Mouse (Mus musculus) bone marrow macrophage, adult 2 months (primary cell): ENCODE data around the gene Cnih3. TPM values are rescaled to one million over a fixed set of nuclear protein-coding genes. Genes with fewer than 3 reads are reported as not detected.

Experiments
- H3K27ac ChIP-seq: 2 replicates; pipeline ENCODE4 v1.5.1; 2012; ENCODE audit warnings: low read depth, low read length; ENCODE audit not compliant: insufficient read depth
- H3K4me1 ChIP-seq: 2 replicates; pipeline ENCODE4 v1.6.1; 2012; ENCODE audit warnings: low read length; ENCODE audit not compliant: control insufficient read depth, insufficient read depth
- H3K4me3 ChIP-seq: 2 replicates; pipeline ENCODE4 v1.5.1; 2012; ENCODE audit warnings: mild to moderate bottlenecking, low read length, moderate library complexity; ENCODE audit not compliant: insufficient read depth
- CTCF ChIP-seq: IDR thresholded peaks from 2 replicates; pipeline ENCODE4 v1.5.1; 2012; ENCODE audit warnings: low read depth, mild to moderate bottlenecking, low read length, moderate library complexity
- POLR2A ChIP-seq: IDR thresholded peaks from 2 replicates; pipeline ENCODE4 v1.6.1; 2012; ENCODE audit warnings: mild to moderate bottlenecking, low read depth, low read length, borderline replicate concordance
- polyA plus RNA-seq: library from polyadenylated mRNA; stranded (reverse); fragments of >200 nt; gene quantifications from 2 replicates; pipeline ENCODE4 v1.2.4, GENCODE M21; 2012; ENCODE audit not compliant: missing spikeins, insufficient read depth, insufficient read length

Cnih3 gene
- polyA plus RNA-seq, 1 experiment, result not detected

DNA sequence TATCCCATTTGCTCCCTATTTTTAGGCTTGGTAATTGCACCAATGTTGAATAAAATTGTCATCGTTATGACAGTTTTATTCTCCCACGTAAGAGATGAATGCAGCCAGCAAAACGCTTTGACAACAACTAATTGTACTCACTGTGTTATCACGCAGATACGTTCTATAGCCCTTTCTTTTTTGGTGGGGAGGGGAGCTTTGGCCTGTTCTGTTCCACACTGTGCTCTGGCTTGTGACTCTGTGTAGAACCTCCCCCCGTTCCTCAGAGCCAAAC is 110.4 kb downstream of the Cnih3 start:
- H3K27ac ChIP-seq, result no peak overlapping the region
- TF ChIP-seq CTCF (no peak), POLR2A (no peak)
- no peak overlapping the region for H3K4me3 ChIP-seq
- no peaks in the 10 kb centered on the region for H3K4me1 ChIP-seq

DNA sequence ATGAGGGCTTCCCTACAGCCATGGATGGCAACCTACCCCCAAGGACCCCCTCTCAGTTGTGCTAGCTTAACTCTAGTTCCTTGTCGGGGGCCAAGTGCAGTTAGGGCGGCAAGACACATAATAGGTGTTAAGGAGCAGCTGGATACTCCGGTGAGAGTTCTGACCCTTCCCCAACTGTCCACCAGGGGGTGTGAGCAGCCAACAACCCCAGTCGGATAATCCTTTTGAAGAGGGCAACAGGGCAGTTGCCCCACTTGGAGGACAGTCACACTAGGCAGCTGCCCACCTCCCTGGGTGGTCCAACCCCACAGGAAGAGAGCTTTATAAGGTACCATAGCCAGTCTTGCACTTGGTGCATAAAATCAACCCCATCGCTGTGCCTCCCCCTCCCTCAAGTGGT is 112.6 kb downstream of the Cnih3 start:
- no peak overlapping the region for H3K27ac ChIP-seq
- TF ChIP-seq CTCF (peak; percentile 45), POLR2A (no peak)
- H3K4me1 ChIP-seq, result no peaks in the 10 kb centered on the region
- H3K4me3 ChIP-seq, result no peak overlapping the region

DNA sequence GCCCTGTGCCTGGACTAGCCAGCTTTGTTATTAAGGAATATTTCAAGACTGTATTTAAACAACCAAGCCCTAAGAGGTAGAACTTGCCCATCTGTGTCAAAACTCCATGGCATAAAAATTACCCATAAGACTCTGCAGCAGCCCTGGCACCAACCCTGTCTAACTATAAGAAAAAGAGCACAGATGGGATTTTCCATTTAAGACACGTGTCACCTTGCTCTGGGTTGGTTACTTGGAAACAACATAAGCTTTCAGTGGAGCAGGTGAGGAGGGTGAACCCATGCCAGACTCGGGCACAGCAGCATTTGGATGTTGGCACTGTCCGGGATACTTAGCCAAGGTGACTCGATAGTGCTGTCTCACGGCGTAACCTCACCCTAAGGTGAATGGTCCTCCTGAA is 113.6 kb downstream of the Cnih3 start:
- TF ChIP-seq POLR2A (no peak), CTCF (no peak)
- H3K27ac ChIP-seq, result no peak overlapping the region
- H3K4me3 ChIP-seq, result no peak overlapping the region
- H3K4me1 ChIP-seq, result no peaks in the 10 kb centered on the region

DNA sequence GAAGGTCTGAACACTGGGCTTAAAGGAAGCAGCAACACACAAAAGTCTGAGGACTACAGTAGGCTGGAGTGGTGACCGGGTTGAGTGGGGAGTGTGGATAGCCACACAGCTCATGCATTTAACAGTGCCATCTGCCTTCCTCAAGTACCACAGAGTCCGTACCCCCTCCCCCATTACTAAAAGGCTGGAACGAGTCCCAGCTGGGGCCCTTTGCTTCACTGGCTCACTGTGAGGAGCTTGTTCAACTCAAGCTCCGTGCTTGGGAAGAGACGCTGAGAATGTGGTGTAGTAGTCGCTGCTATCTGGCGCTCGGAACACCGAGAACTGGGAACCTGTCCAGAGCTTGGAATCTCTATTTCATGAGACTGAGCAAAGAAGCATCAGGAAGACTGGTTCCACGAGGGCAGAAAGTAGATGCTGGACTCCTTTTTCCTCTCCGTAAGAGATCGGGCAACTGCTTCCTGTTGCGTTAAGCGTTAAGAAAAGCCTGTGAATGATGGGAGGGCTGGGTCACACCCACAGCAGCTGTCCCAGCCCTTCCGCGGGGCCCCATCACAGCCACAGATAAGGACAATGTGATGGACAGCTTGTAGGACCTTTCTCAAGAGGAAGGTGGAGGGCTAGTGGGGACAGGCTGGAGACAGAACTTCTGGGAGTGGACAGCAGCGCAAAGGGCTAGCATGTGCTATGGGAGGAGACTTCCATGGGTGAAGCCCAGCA is 114.3 kb downstream of the Cnih3 start:
- H3K4me3 ChIP-seq, result no peak overlapping the region
- no peaks in the 10 kb centered on the region for H3K4me1 ChIP-seq
- H3K27ac ChIP-seq, result no peak overlapping the region
- TF ChIP-seq POLR2A, result no peak
- TF ChIP-seq CTCF, result no peak

DNA sequence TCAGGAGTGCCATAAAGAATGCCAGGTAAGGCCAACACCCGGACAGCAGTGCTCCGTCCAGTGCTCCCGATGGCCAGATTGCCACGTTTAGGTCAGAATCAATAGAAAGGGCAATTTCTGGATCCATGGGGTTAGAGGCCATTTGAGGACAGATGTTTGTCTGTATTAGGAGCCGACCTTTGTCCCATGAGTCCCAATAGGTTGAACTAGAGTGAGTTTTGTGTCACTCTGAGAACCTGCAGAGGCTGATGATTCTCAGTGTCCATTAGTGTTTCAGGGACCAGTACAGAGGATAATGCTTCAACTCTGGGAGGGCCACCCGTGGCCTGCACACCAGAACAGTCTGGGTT is 114.9 kb downstream of the Cnih3 start:
- H3K4me3 ChIP-seq, result no peak overlapping the region
- no peaks in the 10 kb centered on the region for H3K4me1 ChIP-seq
- H3K27ac ChIP-seq, result no peak overlapping the region
- TF ChIP-seq POLR2A, result no peak
- no peak for TF ChIP-seq CTCF

DNA sequence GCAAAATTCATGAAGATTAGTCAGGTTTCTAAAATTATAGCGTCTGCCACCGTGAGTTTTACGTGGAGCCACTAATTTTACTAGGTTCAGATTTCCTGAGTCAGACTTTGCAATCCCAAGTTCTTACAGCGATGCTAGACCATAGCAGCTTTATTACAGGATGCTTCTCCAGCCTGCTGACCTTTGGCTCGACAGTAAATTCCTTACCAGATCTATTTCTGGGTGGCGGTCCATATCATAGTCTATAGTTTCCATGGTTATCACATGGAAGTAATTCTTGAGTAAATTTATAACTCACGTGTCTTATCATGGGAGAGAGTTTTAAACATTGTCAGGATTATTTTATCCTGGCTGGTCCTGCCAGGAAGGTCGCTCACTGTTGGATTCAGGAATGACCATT is 117.0 kb downstream of the Cnih3 start:
- H3K4me3 ChIP-seq, result no peak overlapping the region
- no peak overlapping the region for H3K27ac ChIP-seq
- no peaks in the 10 kb centered on the region for H3K4me1 ChIP-seq
- TF ChIP-seq CTCF (no peak), POLR2A (no peak)

DNA sequence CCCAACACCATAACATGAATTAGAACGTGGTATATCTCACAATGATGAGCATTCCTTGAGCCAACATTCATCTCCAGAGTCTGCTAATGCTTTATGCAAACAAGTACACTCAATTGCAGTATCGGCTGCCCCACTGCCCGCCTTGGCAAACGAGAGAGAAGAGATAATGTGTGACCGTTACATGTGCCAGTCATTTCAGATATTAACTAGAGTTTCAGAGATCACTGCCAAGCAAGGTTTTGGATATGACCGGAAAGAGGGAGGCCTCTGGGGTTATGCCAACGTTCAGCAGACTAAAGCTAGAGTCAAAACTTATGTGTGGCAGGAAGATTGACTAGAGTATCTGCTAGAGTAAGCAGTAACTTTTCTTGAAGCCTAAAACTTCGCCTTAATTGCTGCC is 123.7 kb downstream of the Cnih3 start:
- TF ChIP-seq CTCF (no peak), POLR2A (no peak)
- Histone ChIP-seq H3K4me3 (no peak overlapping the region), H3K27ac (no peak overlapping the region), H3K4me1 (no peaks in the 10 kb centered on the region)

DNA sequence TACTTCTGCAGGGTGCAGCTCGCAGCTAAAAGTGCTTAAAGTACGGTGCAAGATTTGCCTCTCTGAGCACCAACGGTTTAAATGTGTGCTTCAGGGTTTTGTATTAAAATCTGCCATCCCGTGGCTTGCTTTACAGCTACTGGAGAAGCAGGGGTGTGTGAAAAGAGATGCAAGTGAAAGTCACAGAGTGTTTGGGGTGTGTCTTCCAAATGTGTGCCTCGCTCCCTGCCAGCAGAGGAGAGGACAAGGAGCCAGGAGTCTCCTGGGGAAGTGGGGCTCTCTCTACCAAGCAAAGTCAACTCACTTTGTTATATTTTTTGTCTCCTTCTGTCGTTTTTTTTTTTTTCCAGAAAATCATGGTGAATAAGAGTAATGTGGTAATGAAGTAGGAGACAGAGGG is 124.1 kb downstream of the Cnih3 start:
- TF ChIP-seq POLR2A, result no peak
- TF ChIP-seq CTCF, result no peak
- H3K4me1 ChIP-seq, result no peaks in the 10 kb centered on the region

DNA sequence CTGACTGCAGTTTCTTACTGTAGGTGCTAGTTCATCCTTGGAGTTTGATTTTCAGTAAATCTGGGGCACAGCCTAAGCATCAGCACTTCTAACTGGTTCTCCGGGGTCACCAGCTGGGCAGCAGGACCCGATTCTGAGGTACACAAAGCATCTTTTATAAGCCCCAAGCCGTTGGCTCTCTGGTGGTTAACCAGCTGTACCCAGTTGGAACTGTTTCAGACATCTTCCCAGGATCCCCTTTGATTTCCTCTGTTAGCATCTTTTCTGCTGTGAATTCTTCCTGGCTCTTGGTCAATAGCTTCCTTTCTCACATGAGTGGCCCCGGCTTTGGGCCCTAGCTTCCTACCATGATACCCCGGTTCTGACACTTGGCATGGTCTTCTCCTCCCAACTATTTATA is 132.3 kb downstream of the Cnih3 start:
- TF ChIP-seq POLR2A (no peak), CTCF (no peak)
- no peak overlapping the region for H3K4me3 ChIP-seq
- no peak overlapping the region for H3K27ac ChIP-seq
- no peaks in the 10 kb centered on the region for H3K4me1 ChIP-seq

More for the DNA sequence above, 124.1 kb downstream of the Cnih3 start:
- Histone ChIP-seq H3K4me3 (no peak overlapping the region), H3K27ac (no peak overlapping the region)

DNA sequence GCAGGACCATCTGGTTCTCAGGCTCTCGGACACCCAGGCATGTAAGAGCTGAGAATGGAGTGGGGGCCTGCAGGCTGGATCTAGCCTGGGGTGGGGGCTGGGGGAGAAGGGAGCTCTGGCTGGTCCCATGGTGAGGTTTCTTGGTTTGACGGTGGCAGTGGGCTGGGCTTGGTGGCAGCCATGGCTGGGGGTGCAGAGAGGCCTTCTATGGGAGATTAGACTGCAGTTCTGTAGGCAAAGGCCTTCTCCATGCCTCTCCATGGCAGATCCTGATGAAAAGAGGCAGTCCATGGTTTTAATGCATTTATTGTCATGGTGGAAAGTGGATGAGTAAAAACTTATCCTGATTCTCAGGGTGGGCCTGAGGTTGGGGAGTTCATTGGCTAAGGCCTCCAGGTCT is 151.0 kb downstream of the Cnih3 start:
- Histone ChIP-seq H3K4me3 (no peak overlapping the region), H3K4me1 (no peaks in the 10 kb centered on the region), H3K27ac (no peak overlapping the region)
- TF ChIP-seq CTCF, result no peak

DNA sequence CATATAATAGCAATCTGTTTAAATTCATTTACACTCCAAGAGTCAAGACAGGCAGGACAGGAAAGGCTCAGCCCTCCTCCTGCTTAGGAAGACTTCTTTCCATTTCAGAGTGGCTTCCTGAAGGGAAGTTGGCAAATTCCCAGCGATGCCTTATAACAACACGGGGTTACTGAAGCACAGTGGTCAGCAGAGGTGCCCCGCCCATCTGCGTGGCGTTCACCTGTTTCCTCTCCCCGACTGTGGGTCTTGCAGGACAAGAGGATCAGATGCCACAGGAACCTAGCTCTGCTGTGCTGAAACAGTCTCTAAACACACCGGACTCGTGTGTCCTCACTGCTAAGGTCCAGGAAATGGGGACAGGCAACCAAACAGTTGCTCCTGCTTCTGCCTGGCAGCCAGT is 152.9 kb downstream of the Cnih3 start:
- TF ChIP-seq POLR2A (no peak), CTCF (no peak)

More for the DNA sequence above, 152.9 kb downstream of the Cnih3 start:
- Histone ChIP-seq H3K4me1 (no peaks in the 10 kb centered on the region), H3K4me3 (no peak overlapping the region), H3K27ac (no peak overlapping the region)

Other genes starting within 250 kb of the Cnih3 start
- gene Nvl, start 208.4 kb upstream of the Cnih3 start, polyA plus RNA-seq, result 25.9 and 27.7 TPM in 2 replicates
- gene Cnih4, start 207.9 kb upstream of the Cnih3 start, polyA plus RNA-seq, result 68.5 and 82.2 TPM in 2 replicates
- gene Wdr26, start 140.6 kb upstream of the Cnih3 start, polyA plus RNA-seq, result 226 and 227 TPM in 2 replicates
- gene Ccdc121, start 158.8 kb downstream of the Cnih3 start, polyA plus RNA-seq, result not detected in 2 replicates
- gene Dnah14, start 223.9 kb downstream of the Cnih3 start, polyA plus RNA-seq, result not detected in 2 replicates